Mouse (Mus musculus) right cerebral cortex, adult 2 months (tissue): ENCODE data around the gene Cks1b.

ENCODE experiments used
- DNase-seq, 2 experiments: peaks; one replicate each; pipeline ENCODE4 v3.0.0; 2021 to 2022; ENCODE audit warnings: low spot score in 2 of 2

Cks1b gene

GRCm38 (mm10) chr3:89395806-89396653 lies 22.2 kb downstream of the Cks1b start:
- peak; percentile 48 to 64 for DNase-seq

DNA sequence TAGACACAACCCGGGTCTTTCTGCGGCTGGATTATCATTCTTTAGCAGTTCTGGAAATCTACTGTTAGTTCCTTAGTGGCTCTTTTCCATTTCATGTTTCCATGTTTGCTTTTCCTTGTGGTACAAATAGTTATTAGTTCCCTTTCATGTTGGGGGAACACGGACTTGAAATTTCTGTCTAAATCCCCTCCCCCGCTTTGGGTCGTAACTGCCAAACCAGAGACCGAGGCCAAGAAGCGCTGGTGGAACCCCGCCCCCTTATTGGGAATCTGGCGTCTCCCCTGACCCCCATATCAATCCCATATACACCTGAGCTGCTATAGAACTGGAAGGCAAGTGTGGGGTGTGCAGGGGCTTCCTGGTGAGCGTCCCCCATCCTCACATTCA lies 22.8 kb downstream of the Cks1b start:
- DNase-seq, result no peak

DNA sequence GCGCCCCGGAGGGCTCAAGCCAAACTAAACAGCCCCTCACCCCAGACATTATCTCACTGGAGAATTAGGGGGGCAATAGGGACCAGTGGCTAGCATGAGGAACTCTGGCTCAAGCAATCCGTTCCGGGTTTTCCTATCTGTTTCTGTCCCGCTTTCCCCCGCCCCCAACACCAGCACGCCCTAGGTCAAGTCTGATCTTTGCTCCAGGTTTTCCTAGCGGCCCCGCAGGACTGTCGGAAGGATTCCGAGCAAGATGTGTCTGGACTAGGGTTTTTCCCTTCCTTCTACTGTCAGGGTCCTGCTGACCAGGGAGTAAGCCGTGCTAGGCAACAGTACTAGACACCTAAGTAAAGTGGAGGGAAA lies 23.3 kb downstream of the Cks1b start:
- peak in 1 of 2 experiments; percentile 55 for DNase-seq

DNA sequence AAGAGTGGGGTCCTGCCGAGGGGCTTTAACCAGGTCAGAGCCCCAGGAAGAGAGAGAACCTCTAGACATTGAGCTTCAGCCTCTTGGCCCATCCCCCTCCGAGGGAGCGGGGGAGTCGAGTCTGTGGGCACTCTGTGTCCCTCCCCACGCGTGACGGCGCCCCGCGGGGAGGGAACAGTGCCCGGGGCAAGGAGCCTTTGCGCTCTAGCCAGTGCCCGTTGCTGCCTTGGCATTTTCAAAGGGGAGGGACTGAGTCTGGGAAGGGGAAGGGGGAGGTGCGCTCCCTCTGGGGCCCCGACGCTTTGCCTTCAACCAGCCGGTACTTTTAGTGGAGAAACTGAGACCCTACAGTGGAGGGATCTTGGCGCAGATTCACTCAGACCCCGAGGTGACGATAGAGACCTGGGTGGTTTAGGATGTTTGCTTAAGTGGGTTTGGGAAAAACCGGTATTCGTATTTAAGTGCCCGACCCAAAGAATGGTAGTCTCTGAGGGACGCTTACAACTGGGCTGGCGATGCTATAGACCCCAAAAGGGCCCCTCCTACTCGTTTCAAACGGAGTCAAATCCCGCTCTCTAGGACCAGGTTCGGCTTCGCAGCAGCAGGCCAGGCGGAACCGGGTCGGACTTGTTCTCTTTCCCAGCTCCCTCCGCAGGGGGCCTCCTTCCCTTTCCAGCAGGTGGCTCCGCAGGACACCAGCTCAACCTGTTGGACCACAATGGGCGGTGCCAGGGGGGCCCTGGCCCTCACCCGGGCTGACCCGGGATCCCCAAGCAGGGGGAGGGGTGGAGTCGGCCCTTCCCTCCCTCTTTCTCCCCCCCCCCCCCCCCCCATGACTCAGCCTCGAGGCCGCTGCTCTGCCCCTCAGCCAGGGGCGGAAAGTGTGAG lies 23.9 kb downstream of the Cks1b start, which contains the start of gene Zbtb7b:
Zbtb7b (minus strand) TSS at position 771 of the 888 bp plus-strand sequence.
- DNase-seq, result peak; percentile 44 to 51

- peak; percentile 94 to 95 for DNase-seq
Measured at GRCm38 (mm10) chr3:89393605-89394004, 24.6 kb downstream of the Cks1b start.

- DNase-seq, result no peak
Measured at GRCm38 (mm10) chr3:89392871-89393311, 25.3 kb downstream of the Cks1b start.

- DNase-seq, result peak in 1 of 2 experiments; percentile 34
Measured at GRCm38 (mm10) chr3:89391663-89392511, 26.3 kb downstream of the Cks1b start.

DNA sequence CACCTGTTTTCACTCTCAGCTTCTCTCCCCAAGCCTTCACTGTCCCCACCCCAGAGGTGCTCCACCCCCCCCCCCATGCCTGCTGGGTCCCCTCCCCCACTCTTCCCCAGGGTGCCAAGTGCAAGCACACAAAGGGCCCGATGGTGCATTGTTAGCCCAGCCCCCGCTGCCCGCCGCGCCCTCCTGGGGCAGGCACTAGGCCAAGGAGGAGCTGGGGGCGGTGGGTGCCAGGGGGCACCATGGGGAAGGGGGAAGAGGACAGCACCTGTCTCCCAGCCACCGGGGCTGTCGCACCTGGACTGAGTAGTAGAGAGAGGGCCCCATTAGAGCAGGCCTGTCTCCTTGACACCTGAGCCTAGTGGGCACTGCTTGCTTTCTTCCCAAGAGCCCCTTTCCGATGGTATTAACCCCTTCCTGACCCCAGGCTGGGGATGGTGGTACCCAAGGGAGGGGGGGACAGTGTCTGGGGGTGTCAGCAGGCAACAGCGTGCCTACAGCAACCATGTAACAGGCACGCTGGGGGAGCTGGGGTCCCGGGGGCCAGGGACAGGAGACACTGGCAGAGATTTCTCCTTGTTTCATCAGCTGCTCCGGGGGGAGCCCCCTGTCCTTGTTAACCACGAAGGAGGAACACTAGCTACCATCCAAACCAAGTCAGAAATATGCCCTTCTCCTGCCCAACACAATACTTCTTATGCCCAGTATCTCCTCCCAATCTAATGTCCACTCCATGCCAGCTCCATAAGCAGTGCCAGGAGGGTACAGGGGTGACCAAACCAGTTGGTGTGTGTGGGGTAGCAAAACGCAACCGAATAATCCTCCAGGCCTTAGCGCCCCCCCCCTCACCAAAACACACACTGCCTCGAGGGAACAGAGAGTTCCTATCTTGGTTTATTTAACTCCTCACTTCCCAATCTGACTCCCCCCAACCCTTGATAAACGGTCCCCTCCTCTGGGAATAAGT lies 27.2 kb downstream of the Cks1b start:
- no peak for DNase-seq

GRCm38 (mm10) chr3:89390111-89390515 lies 28.1 kb downstream of the Cks1b start:
- no peak for DNase-seq

DNA sequence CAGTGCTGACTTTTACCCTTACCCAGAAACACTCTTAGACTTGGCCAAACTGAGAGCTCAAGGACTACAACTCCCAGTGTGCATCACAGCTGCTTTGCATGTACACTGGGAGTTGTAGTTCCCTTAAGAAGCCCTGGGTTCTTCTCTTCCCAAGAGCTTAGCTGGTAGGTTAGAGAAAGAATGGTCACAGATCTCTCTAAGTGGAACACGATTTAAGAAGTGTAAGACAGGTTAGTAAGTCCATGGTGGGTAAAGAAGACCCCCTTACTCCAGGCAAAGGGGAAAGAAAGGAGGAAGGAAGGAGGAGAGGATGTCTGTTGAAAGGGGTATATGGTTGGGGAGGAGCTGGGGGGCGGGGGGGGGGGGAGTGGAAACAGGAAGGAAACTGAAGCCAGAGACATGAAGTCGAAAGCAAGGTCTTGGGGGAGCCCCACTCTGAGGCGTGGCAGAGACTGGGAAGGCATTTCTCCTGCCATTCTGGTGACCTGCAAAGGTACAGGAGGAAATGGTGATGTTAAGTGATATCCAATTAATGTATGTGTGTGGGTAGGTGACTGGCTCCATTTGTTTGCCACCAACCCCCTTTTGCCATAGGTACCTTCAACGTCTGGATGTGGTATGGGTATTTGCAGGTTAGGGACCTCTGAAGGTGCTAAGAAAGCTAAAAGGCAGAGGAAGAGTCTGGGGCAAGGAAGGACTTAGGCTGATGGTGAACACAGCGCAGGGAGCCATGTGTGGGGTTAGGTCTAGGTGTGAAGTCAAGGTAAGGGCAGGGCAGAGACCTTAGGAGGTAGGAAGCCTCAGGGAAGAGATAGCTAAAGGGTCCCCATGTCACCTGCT lies 29.1 kb downstream of the Cks1b start:
- peak in 1 of 2 experiments; percentile 34 for DNase-seq

GRCm38 (mm10) chr3:89388134-89388881 lies 29.9 kb downstream of the Cks1b start:
- DNase-seq, result peak in 1 of 2 experiments; percentile 33

- no peak for DNase-seq
Measured at GRCm38 (mm10) chr3:89387632-89388031, 30.6 kb downstream of the Cks1b start.

DNA sequence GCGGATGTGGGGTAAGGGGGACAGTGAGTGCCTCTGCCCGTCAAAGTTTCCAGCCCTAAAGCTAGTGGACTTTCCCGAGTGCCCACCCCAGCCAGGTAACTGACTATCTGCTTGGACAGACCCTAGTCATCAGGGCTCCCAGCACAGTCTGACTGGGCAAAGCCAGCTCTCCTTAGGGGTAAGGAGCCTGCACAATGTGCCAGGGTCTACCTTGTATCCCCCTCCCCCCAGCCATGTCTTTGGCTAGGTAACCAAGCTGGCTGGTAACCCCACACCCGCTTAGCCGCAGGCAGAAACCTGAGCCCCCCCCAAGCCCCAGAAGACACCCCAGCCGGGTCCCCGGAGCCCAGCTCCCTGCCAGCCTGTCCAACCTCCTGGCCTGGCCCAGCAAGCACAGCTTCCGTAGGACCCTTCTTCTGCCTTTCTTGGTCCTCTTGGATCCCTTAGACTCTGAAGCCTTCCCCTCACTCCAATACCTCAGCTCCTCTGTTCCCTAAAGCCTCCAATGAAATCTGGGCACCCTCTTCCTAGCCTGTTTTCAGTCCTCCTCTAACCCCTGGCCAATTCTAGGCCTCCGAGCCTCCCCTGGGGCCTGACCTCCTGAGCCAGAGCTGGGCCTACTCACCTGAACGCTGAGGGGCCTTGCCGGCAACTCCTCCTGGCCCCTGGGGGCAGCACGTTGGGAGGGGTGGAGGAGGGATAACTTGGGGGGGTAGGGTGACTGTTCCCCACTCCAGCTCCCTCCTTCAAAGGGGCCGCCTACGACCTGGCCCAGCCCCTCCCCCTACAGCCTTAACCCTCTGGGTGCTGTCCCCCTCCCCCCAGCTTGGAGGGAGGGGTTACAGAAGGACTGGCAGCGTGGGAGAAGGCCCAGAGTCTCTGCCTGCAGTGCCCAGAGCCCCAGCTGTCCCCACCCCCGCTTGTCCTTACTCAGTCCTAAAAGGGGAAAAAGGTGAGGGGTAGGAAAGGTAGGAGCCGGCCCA lies 31.5 kb downstream of the Cks1b start:
- no peak for DNase-seq

DNA sequence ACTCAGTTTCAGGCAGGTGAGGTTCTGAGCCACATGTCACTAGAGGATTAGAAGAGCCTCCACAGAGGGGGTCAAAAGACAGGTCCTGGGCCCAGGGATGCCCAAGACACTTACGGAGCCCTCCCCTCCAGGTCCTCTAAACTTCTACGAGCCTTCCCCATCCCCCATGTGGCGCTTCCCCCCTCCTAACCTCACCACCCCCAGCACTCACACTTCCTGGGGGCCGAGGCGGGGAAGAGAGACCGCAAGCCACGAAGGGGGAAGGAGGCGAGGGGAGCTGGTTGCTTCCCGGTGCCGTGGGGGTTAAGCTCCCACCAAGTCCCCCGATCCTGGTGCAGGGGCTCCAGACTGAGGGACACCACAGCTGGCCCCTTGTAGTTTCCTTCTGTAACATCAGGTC lies 32.7 kb downstream of the Cks1b start:
- DNase-seq, result no peak

DNA sequence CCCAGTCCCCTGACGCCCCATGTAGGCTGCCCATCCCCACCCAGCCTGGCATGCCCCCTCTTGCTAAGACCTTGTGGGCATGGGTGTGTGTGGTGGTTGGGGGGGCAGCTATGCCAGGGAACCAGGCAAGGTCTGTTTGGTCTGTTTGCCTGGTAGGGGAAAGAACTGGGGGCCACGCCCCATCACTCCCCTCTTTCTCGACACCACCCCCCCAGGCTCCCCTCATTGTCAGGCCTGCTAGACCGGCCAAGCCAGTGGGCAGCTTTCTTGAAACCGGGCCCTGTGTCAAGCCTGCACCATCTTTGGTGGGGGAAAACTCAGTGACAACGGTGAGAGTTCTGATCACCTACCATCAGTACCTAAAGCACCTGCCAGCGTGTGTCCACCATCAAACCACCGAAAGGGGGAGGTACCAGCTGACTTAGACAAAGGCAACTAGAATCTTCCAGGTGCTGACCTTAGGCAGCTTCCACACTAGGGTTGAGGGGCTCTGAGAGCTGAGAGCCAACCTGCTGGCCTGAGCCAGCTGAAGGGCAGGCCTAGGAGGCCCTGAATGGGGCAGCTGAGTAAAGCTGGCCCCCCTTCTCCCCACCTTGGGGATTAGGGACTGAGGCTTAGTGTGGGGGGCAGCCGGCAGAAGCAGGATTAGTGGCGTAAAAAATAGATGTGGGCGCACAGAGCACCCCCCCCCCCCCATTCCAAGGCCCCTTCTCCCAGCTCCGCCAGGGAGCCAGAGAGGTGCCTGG lies 33.7 kb downstream of the Cks1b start:
- no peak for DNase-seq

- DNase-seq, result no peak
Measured at GRCm38 (mm10) chr3:89383651-89384255, 34.4 kb downstream of the Cks1b start.
